Mouse (Mus musculus): ENCODE data around the gene Tuba1a.
A peak's percentile ranks its signal among the peaks of the same experiment; 100 is the strongest.
"Not testable (repeated sequence)": the region's sequence is repeated elsewhere in the genome, so short reads cannot be mapped to it uniquely, and the experiment has no call there.

The Tuba1a gene

GRCm38 (mm10) chr15:98928598-98929240 lies 24.8 kb downstream of the Tuba1a start:
- DNase-seq (ENCODE audit: low read depth, low spot score) = peak; percentile 95

- DNase-seq (ENCODE audit: low read depth, low spot score) = no peak
Measured at GRCm38 (mm10) chr15:98927566-98927965, 25.9 kb downstream of the Tuba1a start.

- DNase-seq (ENCODE audit: low read depth, low spot score) = no peak
Measured at GRCm38 (mm10) chr15:98924682-98925081, 28.8 kb downstream of the Tuba1a start.

GRCm38 (mm10) chr15:98923031-98923537 lies 30.4 kb downstream of the Tuba1a start:
- DNase-seq (ENCODE audit: low read depth, low spot score) = no peak

GRCm38 (mm10) chr15:98922581-98922980 lies 30.9 kb downstream of the Tuba1a start:
- DNase-seq (ENCODE audit: low read depth, low spot score) = no peak

- DNase-seq (ENCODE audit: low read depth, low spot score) = peak; percentile 61
Measured at GRCm38 (mm10) chr15:98921510-98921909, 32.0 kb downstream of the Tuba1a start.

GRCm38 (mm10) chr15:98918499-98918895 lies 35.0 kb downstream of the Tuba1a start:
- DNase-seq (ENCODE audit: low read depth, low spot score) = not testable (repeated sequence)

- DNase-seq (ENCODE audit: low read depth, low spot score) = peak; percentile 99
Measured at GRCm38 (mm10) chr15:98917538-98918498, 35.7 kb downstream of the Tuba1a start, which contains the start of gene Lmbr1l. Lmbr1l (minus strand) TSS chr15:98918231.

- peak; percentile 51 for DNase-seq (ENCODE audit: low read depth, low spot score)
Measured at GRCm38 (mm10) chr15:98917091-98917490, 36.4 kb downstream of the Tuba1a start.

GRCm38 (mm10) chr15:98916016-98916415 lies 37.5 kb downstream of the Tuba1a start:
- no peak for DNase-seq (ENCODE audit: low read depth, low spot score)

GRCm38 (mm10) chr15:98914903-98915302 lies 38.6 kb downstream of the Tuba1a start:
- no peak for DNase-seq (ENCODE audit: low read depth, low spot score)

- DNase-seq (ENCODE audit: low read depth, low spot score) = peak; percentile 86
Measured at GRCm38 (mm10) chr15:98904692-98905091, 48.8 kb downstream of the Tuba1a start.

- DNase-seq (ENCODE audit: low read depth, low spot score) = no peak
Measured at GRCm38 (mm10) chr15:98902600-98902999, 50.9 kb downstream of the Tuba1a start.

GRCm38 (mm10) chr15:98901530-98901929 lies 52.0 kb downstream of the Tuba1a start:
- DNase-seq (ENCODE audit: low read depth, low spot score) = no peak

All from ZHBTc4 (cell line).